Mouse (Mus musculus): ENCODE results near the gene Gpc5.

- TF ChIP-seq CTCF (IDR thresholded peaks at IDR 0.05; ENCODE audit: borderline replicate concordance, insufficient read depth, low read depth, low read length) (no peak), POLR2A (IDR thresholded peaks at IDR 0.05; ENCODE audit: borderline replicate concordance, insufficient read depth, low read length) (no peak)
Measured at GRCm38 (mm10) chr14:115052371-115052770, 39.6 kb upstream of the Gpc5 start.
